Mouse (Mus musculus) adrenal gland, adult 2 months (tissue): Measurements from ENCODE around the gene Gse1. TPM values are rescaled to one million over a fixed set of nuclear protein-coding genes. Genes with fewer than 3 reads are reported as not detected.

Source experiments
- DNase-seq: peaks from one replicate; pipeline ENCODE4 v3.0.0; 2021
- polyA plus RNA-seq: library from polyadenylated mRNA; depleted of rRNA; stranded (reverse); fragments of >200 nt; gene quantifications from 2 replicates; pipeline ENCODE4 v1.2.3, GENCODE M21; 2012
- total RNA-seq, 2 experiments: library from RNA; stranded (reverse); gene quantifications; 2 replicates each; pipeline ENCODE4 v1.2.3; 2021

The Gse1 gene
- total and polyA plus RNA-seq, 3 experiments: 27.1 to 46.3 (median 28.7) TPM

GRCm38 (mm10) chr8:120298601-120299532, 70.6 kb downstream of the Gse1 start:
- no peak for DNase-seq

GRCm38 (mm10) chr8:120300601-120301141, 72.4 kb downstream of the Gse1 start:
- DNase-seq: peak; percentile 81

GRCm38 (mm10) chr8:120302941-120303675, 74.9 kb downstream of the Gse1 start:
- DNase-seq: no peak

- DNase-seq: no peak
Observed at GRCm38 (mm10) chr8:120304097-120304496, 75.8 kb downstream of the Gse1 start.

GRCm38 (mm10) chr8:120305800-120306385, 77.6 kb downstream of the Gse1 start:
- DNase-seq: no peak

- no peak for DNase-seq
Observed at GRCm38 (mm10) chr8:120307103-120307502, 78.8 kb downstream of the Gse1 start.

GRCm38 (mm10) chr8:120307528-120307927, 79.3 kb downstream of the Gse1 start:
- no peak for DNase-seq

GRCm38 (mm10) chr8:120308131-120308530, 79.9 kb downstream of the Gse1 start:
- no peak for DNase-seq

- DNase-seq: no peak
Observed at GRCm38 (mm10) chr8:120308553-120308952, 80.3 kb downstream of the Gse1 start.

- DNase-seq: no peak
Observed at GRCm38 (mm10) chr8:120309326-120309725, 81.1 kb downstream of the Gse1 start.

GRCm38 (mm10) chr8:120310063-120310462, 81.8 kb downstream of the Gse1 start:
- no peak for DNase-seq

- no peak for DNase-seq
Observed at GRCm38 (mm10) chr8:120312452-120312851, 84.2 kb downstream of the Gse1 start.

GRCm38 (mm10) chr8:120313674-120314073, 85.4 kb downstream of the Gse1 start:
- DNase-seq: peak; percentile 69

- no peak for DNase-seq
Observed at GRCm38 (mm10) chr8:120314932-120315331, 86.7 kb downstream of the Gse1 start.

GRCm38 (mm10) chr8:120315644-120316043, 87.4 kb downstream of the Gse1 start:
- no peak for DNase-seq

GRCm38 (mm10) chr8:120316707-120317106, 88.5 kb downstream of the Gse1 start:
- DNase-seq: no peak

- DNase-seq: no peak
Observed at GRCm38 (mm10) chr8:120317118-120317824, 89.0 kb downstream of the Gse1 start.

GRCm38 (mm10) chr8:120318476-120318991, 90.3 kb downstream of the Gse1 start:
- DNase-seq: peak; percentile 86

GRCm38 (mm10) chr8:120319449-120319848, 91.2 kb downstream of the Gse1 start:
- DNase-seq: peak; percentile 85

GRCm38 (mm10) chr8:120320146-120320545, 91.9 kb downstream of the Gse1 start:
- DNase-seq: no peak

- DNase-seq: no peak
Observed at GRCm38 (mm10) chr8:120321724-120322123, 93.5 kb downstream of the Gse1 start.
